Comparison of ENCODE assay signal across 7 mouse cellular contexts in genomic region chr7:12834162-12835120, GRCm38 (mm10). TPM values are rescaled to one million over a fixed set of nuclear protein-coding genes. Genes with fewer than 3 reads are reported as not detected.
DNase-seq lines count a peak whose midpoint lies in the region; ATAC-seq lines count a peak whose summit lies in the region.

Zfp110 (plus strand) TSS chr7:12834761.

- WGBS in intestine, embryonic 16.5 days = 3% methylated on average over 47 of the region's 47 CpGs
- WGBS in midbrain, embryonic 11.5 days = 4% methylated on average over 47 of the region's 47 CpGs

- peak within 1 kb of the TSS; percentile 65 for H3K27ac ChIP-seq in intestine, embryonic 16.5 days (ENCODE audit: low read length)
- no peak within 1 kb of the TSS for H3K27ac ChIP-seq in midbrain, embryonic 11.5 days (ENCODE audit: low read depth, low read length)

- peaks cover 18% of the 10 kb centered on the region for H3K9me3 ChIP-seq in intestine, embryonic 16.5 days (ENCODE audit: control insufficient read depth, low read length)
- H3K9me3 ChIP-seq in midbrain, embryonic 11.5 days (ENCODE audit: control insufficient read depth, low read length) = peaks cover 12% of the 10 kb centered on the region

- intact Hi-C loops in left cerebral cortex, postnatal 36 days (cut with DNase I) = no loop called here

- peak; percentile 99 for ATAC-seq in intestine, embryonic 16.5 days
- ATAC-seq in midbrain, embryonic 11.5 days (ENCODE audit: low FRiP score) = peak; percentile 97

- H3K27me3 ChIP-seq in intestine, embryonic 16.5 days (replicated peaks; ENCODE audit: control insufficient read depth, insufficient read depth, low read length) = no peaks in the 10 kb centered on the region
- no peaks in the 10 kb centered on the region for H3K27me3 ChIP-seq in midbrain, embryonic 11.5 days (ENCODE audit: control insufficient read depth, insufficient read depth, low read length)

- peak within 1 kb of the TSS; percentile 80 for H3K9ac ChIP-seq in intestine, embryonic 16.5 days (ENCODE audit: low read depth, low read length)
- H3K9ac ChIP-seq in midbrain, embryonic 11.5 days (ENCODE audit: low read length) = peak within 1 kb of the TSS; percentile 64

- peaks cover 25% of the 10 kb centered on the region for H3K36me3 ChIP-seq in intestine, embryonic 16.5 days (ENCODE audit: control insufficient read depth, insufficient read depth, low read length)
- H3K36me3 ChIP-seq in midbrain, embryonic 11.5 days (ENCODE audit: control insufficient read depth, insufficient read depth, low read length) = peaks cover 27% of the 10 kb centered on the region

- DNase-seq in adrenal gland, adult 8-10 months = peak; percentile 88
- DNase-seq in embryo, embryonic 9.5 days (ENCODE audit: extremely low spot score) = peak; percentile 91
- DNase-seq in gastrocnemius, postnatal 4 days (ENCODE audit: low spot score in 2 of 2) = peak; percentile 75 to 92
- peak; percentile 86 to 89 for DNase-seq in left cerebral cortex, postnatal 36 days (ENCODE audit: low spot score in 2 of 2)
- peak; percentile 98 for DNase-seq in midbrain, embryonic 11.5 days (ENCODE audit: low spot score, missing footprints)
- DNase-seq in skeletal muscle tissue, adult 2 months (ENCODE audit: low read depth, low spot score) = peak; percentile 76

- peak within 1 kb of the TSS; percentile 67 for H3K4me3 ChIP-seq in intestine, embryonic 16.5 days (ENCODE audit: low read length)
- H3K4me3 ChIP-seq in midbrain, embryonic 11.5 days (ENCODE audit: low read depth, low read length) = peak within 1 kb of the TSS; percentile 47

- H3K4me1 ChIP-seq in intestine, embryonic 16.5 days (ENCODE audit: control insufficient read depth, insufficient read depth, low read length) = 0 out of 2 replicates have a peak, but pooled peaks cover 5% of the 10 kb centered on the region
- H3K4me1 ChIP-seq in midbrain, embryonic 11.5 days (ENCODE audit: control insufficient read depth, insufficient read depth, low read length) = no peaks in the 10 kb centered on the region

- H3K4me2 ChIP-seq in intestine, embryonic 16.5 days (ENCODE audit: low read depth, low read length) = peak within 1 kb of the TSS; percentile 52
- peak within 1 kb of the TSS; percentile 37 for H3K4me2 ChIP-seq in midbrain, embryonic 11.5 days

RNA-seq across cellular contexts. Expression of gene Zfp110, which starts in this region (rescaled TPM):
- 10 to 100 TPM; 23.0 to 30.1 (median 25.8) TPM for total RNA-seq in adrenal gland, adult 8-10 months (2022)
- 10 to 100 TPM; 19.5 to 20.3 TPM for total RNA-seq in gastrocnemius, postnatal 4 days (2021)
- 27.1 and 27.7 TPM in 2 replicates for polyA plus RNA-seq in intestine, embryonic 16.5 days (2015; fragmentation: Nextera tagmentation; extraction: Ambion mirVana)
- total RNA-seq in left cerebral cortex, postnatal 36 days (2021) = 10 to 100 TPM; 13.0 to 15.8 TPM
- polyA plus RNA-seq in midbrain, embryonic 11.5 days (2014; fragmentation: Nextera tagmentation; extraction: Ambion mirVana) = 28.9 and 32.3 TPM in 2 replicates
